Mouse (Mus musculus) lung, postnatal 36 days (tissue): ENCODE results near the gene Tgoln1.

Source experiments
- DNase-seq: peaks from one replicate; pipeline ENCODE4 v3.0.0; 2022; ENCODE audit warnings: mixed read lengths

Tgoln1 gene

DNA sequence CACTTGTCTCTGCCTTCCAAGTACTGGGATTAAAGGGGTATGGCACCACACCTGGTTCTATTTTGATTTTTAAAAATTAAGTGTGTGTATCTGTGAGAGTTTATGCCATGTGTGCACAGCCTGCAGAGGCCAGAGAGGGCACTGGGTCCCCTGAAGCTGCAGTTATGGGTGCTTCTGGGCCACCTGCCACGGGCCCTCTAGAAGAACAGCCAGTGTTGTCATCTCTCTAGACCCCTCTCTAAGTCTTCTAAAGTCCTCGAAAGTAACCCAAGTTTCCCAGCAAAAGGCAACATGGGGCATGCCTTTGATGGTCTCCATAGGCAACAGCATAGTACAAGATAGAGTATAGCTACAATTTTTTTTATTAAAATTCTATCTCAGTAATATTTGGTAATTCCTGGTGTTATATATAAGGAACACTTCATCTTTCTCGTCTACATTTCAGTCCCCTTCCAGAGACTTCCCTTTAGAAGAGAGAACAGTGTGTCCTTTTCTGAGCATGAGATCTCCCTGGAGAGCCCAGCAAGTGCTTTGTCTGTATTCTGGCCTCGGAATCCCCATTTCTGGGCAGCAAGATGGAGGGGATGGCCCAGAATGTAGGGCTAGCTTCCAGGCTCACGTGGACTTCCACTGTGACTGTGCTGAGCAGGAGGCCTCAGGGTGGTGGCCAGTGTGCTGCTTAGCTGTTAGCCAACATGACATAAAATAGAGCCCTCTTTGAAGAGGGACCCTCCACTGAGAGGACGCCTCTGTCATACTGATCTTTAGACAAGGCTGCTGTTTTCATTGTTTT is 23.6 kb downstream of the Tgoln1 start:
- no peak for DNase-seq

DNA sequence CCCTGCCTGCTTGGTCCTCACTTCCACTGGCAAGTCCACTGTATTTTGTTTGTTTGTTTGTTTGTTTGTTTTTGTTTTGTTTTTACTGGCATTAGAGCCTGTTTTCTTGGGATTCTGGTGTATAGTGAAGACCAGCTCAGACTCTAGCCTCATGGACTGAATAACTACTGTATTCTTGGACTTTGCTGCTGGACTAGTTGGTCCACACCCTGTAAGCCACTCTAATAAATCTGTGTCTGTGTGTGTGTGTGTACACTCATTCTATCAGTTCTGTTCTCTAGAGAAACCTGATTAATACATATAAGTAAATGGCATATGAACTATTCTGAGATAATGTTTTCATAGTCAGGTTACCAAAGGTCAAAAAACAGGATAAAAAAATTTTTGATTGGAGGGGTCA is 26.7 kb downstream of the Tgoln1 start:
- DNase-seq = no peak

DNA sequence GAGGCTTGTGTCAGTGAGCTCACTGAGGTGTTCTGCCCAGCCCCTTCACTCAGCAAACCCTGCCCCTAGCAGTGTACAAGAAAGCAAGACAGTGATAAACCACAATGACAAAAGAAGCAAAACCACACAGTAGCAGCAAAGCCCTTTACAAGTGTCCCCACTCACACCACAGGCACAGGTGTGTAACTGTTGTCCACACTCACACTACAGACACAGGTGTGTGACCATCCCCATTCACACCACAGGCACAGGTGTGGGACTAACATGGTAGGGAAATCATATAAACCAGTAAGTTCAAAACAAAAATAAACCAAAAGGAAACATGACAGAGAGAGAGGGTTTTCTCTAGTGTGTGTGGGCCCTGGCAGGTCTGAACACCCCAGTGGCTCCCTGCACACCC is 28.5 kb downstream of the Tgoln1 start:
- DNase-seq = no peak

DNA sequence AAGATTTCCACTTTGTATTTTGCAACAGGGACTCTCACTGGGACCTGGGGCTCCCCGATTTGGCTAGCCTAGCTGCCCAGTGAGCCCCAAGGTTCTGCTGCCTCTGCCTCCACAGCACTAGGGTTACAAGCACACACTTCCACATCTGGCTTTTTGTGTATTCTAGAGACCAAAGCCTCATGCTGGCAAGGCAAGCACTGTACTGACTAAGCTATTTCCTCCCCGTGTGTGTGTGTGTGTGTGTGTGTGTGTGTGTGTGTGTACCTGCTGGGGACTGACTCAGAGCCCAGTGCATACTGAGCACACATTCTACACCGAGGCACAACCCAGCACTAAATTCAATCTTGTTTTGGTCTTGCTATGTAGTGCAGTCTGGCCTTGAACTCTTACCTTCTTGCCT is 30.1 kb downstream of the Tgoln1 start:
- no peak for DNase-seq

DNA sequence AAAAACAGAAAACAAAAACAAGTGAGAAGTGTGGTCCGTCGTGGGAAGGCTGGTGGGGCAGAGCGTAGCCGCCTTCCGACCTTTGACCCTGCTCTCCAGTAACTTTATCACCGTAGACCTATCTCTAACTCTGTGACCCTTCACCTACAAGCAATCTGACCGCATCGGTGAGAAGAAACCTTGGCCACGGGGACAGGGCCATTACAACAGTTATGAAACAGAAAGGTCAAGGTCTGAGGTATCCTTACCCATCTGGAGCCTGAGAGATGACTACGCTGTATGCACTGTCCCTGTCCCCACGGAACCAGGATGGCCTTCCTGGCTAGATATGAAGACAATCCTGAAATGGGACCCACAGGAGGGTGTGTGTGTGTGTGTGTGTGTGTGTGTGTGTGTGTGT is 32.6 kb downstream of the Tgoln1 start:
- no peak for DNase-seq

DNA sequence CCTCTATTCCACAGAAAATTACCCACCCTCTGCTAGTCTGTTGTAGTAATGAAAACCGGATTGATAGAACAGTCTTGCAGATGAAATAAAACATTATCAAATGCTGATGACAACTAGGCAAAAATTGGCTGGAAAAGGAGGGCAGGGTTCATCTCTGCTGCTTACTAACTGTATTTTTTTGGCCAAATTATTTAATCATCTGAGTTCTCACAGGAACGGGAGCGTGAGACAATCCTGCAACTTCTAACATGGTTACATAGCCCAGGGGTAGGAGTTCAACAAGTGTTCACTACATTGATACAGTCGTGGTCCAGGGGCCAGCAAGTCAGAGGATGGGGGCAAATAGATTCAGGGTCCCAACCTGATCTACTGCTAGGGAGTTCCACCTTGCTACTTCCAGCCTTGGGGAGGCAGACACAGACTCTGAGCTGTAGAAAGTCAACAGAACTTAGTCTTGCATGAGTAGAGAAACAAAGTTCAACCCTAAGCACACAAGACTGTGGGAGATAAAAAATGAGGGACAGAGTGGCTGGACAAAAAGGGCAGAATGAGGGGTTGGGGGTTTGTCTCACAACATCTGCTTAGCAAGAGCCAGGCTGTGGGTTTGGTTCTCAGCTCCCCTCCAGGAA is 33.5 kb downstream of the Tgoln1 start:
- DNase-seq = no peak

DNA sequence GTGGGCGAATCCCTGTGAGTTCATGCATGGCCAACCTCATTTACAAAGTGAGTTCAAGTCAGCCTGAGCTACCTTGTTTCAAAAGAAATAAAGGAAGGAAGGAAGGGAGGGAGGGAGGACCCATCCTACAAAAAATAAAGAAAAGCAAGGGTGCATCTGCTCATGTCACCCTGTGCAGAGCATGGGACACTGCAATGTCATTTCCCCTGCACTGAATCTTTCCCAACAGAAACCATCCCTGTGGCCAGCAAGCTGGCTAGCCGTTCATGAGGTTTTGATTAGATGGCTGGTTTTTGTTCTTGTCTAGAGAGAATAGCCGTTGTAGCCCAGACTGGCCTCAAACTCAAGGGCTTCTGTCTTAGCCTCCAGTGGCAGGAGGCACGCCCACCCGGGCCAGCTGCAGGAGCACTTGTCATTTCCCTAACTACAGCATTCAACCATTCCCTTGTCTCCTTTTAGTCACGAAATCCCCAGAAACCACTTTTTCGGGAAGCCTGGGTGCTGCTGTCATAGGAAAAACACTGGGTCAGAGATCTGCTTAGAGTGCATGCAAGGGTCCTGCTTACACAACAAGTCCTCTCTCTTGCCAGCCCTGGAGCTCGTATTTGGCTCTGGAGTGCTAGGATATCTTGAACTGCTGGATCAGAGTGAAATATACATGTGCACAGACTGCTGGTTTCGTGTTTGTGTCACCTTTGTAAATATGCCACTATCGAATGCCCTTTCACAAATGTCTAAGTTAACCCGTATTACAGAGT is 35.0 kb downstream of the Tgoln1 start:
- peak; percentile 50 for DNase-seq

DNA sequence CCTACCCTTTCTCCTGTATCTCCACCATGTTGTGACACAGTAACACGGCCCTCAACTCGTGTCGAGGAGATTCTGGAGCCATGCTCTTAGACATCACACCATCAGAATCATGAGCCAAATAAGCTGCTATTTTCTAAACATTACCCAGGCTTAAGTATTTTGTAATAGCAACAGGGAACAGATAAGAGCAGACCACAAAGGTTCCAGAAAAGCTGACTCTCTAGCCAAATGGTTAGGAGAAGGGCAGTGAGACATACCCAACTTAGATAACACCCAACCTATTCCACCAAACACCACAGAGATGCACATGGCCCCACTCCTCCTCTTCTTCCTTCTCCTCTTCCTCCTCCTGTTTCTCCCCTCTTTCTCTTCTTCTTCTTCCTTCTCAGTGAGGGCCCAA is 40.8 kb downstream of the Tgoln1 start:
- DNase-seq = no peak

DNA sequence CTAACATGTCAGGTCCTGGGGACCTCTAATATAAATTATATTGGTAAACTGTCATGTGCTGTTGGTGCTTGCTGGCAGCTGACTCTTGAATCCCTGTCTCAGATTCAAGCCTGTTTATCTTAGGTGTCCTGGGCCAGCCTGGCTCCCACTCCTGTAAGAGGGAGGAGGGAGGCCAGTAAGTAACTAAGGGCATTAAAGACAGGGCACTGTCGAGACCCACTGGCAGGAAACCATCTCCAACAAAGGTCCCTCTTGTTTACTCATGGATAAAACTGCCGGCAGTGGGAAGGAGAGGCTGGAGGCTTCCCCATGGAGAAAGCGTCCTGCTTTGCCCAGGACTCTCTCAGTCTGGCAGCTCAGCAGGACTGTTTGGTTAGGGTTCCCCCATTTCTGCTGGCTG is 45.0 kb downstream of the Tgoln1 start:
- DNase-seq = no peak

DNA sequence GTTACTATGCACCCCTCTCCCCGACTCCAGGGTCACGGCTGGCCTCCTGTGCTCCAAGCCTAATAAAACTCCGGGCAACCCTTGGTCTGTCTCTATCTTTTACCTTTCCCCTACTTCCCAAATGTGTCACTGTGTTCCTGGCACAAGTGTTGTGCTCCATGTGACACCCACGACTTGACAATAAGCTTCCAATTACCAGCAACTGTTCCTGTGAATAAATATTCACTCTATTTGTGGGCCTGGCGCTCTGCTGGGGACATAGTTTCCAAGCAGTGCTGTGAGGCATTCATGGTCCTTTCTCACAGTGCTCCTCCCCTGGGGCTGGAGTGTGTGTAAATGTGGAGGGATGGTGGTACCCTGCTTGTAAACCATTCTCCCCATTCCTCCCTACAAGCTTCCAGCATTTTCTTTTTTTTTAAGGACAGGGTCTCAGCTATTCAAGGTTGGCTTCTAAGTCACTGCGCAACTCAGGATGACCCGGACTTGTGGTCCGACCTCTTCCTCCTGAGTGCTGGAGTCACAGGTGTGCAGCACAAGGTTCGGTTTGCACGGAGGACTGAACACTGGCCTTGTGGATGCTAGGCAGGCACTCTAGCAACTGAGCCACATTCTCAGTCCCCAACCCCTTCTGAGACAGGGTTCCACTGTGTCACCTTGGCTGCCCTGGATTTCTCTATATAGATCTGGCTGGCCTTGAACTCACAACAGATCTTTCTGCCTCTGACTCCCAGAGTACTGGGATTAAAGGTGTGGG is 46.0 kb downstream of the Tgoln1 start:
- DNase-seq = no peak

DNA sequence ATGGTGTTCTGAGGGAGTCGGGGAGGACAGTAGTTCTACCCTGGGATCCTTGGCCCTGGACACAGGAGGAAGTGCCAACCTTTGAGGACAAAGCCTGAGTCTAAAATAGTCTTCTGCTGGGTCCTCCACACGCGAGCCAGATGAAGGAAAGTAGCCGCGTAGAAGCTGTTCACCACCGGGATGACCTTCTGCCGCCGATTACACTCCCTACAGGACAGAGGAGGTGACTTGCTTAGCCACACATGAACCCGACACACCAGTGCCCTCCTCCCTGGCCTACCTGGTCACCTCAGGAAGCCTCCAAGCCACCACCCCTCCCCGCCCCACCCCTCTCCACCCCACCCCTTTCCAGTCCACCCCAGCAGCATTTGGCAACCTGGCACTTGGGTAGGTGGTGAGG is 48.1 kb downstream of the Tgoln1 start:
- no peak for DNase-seq

DNA sequence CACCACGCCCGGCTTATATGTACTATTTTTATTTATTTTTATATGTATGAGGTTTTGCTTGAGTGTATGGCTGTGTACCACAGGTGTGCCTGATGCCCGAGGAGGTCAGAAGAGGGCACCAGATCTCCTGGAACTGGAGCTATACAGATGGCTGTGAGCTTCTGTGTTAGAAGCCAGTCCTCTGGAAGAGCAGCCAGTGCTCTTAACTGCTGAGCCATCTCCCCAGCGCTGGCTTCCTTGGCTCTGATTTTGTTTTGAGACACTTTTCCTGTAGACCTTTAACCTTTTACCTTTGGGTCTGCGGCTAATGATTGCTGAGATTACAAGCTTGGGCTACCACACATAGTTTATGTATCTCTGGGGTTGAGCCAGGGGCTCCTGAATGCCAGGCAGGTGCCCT is 49.3 kb downstream of the Tgoln1 start:
- DNase-seq = no peak

DNA sequence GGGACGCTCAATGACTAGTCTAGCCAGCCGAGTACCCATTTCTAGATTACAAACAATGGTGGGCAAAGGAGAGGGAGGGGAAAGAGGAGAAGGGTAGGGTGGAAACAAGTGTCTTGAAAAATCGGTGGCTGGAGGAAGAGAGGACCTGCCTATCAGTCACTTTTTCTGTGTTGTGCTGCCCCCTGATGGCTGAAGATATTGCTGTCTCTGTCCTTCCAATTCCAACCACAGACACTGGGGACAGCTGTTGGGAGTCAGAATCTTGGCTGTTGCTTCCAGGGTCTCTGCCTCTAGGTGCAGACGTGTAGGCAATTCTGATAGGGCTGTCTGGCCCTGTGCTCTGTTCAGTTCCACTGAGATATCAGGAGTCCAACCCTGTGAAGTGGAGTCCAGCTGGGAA is 50.8 kb downstream of the Tgoln1 start:
- DNase-seq = peak; percentile 96

DNA sequence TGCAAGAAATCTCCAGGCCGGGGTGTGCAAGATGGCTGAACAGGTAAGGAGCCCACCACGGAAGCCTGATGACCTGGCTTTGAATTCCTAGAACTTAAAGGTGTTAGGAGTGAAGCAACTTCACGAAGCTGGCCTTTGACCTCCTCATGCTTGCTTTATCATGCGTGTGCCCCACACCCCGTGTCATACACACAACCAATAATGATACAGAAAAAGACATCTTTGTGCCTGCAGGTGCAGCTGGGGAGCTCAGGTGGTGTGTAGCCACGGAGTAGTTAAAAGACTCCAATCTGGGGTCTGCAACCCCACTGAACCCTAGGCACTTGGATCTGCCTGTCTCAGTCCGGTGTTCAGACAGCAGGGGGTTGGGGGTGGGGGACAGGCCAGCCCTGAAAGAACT is 51.3 kb downstream of the Tgoln1 start:
- no peak for DNase-seq

DNA sequence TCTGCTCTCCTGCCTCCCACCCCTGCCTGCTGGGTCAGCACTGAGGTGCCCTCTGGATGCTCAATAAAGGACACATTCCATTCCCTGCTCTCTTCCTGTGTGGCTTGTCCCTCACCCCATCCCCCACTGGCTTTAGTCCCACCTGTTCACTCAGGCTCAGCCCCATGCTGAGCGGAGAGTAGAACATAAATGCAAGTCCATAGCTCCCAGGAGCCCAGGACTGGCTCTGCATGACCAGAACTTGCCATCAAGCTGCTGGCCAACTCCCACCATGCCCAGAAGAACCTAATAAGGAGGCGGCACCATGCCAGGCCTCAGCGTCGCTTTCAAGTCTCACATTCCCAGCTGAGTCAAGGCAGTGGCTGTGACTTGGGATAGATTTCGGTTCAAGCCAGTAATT is 53.9 kb downstream of the Tgoln1 start:
- DNase-seq = no peak

DNA sequence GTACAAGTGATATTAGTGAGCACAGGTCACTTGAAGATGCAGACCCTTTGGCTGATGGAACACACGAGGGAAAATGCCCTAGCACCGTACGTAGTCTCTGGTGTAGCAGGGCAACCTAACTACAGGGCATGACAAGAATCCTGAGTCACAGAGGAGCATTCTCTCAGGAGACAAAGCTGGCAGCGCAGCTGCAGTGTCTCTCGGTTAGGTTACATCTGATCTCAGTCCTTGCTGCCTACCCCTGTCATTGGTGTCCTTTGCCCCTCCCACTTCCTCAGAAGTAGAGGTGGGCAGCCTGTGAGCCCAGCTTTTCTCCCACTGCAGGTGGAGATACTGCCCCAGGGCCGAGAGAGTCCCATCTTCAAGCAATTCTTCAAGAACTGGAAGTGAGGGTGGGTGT is 54.3 kb downstream of the Tgoln1 start:
- no peak for DNase-seq

DNA sequence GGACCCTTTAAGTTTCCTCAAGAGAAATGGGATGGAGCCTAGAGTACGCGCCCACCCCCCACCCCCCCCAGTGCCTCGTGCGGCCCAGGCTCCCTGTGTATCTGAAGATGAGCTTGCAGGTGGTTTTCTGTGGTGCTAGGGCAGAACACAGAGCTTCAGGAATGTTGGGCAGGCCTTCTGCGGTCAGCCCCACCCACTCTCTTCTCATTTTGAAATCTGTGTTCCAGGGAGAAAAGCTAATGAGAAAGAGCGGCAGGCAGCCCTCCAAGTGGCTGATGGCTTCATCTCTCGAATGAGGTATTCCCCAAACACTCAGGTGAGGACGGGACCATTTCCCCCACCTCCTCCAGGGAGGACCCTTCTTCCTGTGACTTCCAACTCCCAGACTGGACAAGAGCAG is 56.0 kb downstream of the Tgoln1 start:
- DNase-seq = peak; percentile 38
